Mouse (Mus musculus) erythroblast, embryonic 14.5 days (primary cell): ENCODE results near the gene Smg8.

Experiments
- GATA1 ChIP-seq: IDR thresholded peaks from 2 replicates; pipeline ENCODE4 v1.6.1; 2012; ENCODE audit warnings: low read length, inconsistent platforms, mixed read lengths
- TAL1 ChIP-seq: IDR thresholded peaks from 3 replicates; pipeline ENCODE4 v1.6.1; 2012; ENCODE audit warnings: low read length, inconsistent platforms, mixed read lengths

DNA sequence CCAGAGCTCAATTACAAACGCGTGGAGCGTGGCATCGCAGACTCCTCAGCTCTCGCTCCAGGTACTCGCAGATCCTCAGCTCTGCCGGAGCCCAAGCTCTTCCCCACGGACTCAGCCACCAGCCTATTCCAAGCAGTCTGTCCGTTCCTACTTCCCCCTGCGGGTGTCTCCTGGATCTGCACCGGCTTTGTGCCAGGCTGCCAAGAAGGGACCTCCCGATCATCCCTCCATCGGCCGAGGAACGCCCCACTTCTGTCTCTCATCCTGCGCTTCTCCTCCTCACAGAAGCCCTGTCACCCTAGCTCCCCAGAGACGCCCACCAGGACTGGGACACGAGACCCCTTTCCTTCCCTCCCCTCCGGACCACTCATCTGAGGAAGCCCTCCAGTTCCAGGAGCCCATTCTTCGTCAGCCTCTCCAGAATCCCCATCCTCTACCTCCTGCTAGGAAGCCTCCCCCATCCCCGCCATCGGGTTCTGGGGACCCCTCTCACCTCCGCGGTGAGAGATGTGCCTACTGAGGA is 13.2 kb downstream of the Smg8 start:
- TF ChIP-seq GATA1 (no peak), TAL1 (no peak)
